Mouse (Mus musculus): ENCODE data around the gene Npnt. TPM values are rescaled to one million over a fixed set of nuclear protein-coding genes. Genes with fewer than 3 reads are reported as not detected.
A peak's percentile ranks its signal among the peaks of the same experiment; 100 is the strongest.

Npnt gene
- polyA plus RNA-seq, 1 experiment, result 123 TPM

- no peak overlapping the region for H3ac ChIP-seq (ENCODE audit: control insufficient read depth, insufficient read length)
- TF ChIP-seq E2F4 (IDR thresholded peaks at IDR 0.05; ENCODE audit: insufficient read depth), result no peak
- no peak for TF ChIP-seq POLR2AphosphoS2 (IDR thresholded peaks at IDR 0.05; ENCODE audit: insufficient read length, low read depth)
- no peak for TF ChIP-seq CEBPB (IDR thresholded peaks at IDR 0.05; ENCODE audit: insufficient read depth, poor library complexity, severe bottlenecking)
- H3K4me2 ChIP-seq (ENCODE audit: low read depth), result peak overlapping the region; percentile 48
- H3K79me2 ChIP-seq (ENCODE audit: control insufficient read depth, insufficient read depth), result no peaks in the 10 kb centered on the region
- peak overlapping the region; percentile 6 for H3K4me3 ChIP-seq
- H3K27me3 ChIP-seq (ENCODE audit: control insufficient read depth, insufficient read depth, insufficient read length), result no peaks in the 10 kb centered on the region
- no peaks in the 10 kb centered on the region for H3K36me3 ChIP-seq (ENCODE audit: control insufficient read depth, insufficient read depth)
These were observed 33.9 kb upstream of the Npnt start for GRCm38 (mm10) chr3:132983845-132984485.

DNA sequence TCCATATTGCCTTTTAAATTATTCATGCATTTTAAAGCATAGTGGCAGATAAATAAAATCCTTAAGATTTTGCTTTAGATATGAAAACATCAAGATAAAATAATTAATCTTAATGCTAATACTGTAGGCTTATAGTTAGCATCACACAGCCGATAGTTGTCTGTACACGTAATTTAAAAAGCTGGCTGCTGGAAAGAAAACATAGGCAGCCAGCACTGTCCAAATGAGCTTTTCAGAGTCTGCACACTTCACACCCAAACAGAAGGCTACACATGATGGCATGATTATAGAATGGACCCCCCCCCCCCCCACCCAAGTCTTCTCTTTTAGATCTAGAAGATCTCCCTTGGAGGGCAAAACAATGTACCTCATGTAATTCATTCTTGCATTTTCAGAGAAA, 31.9 kb upstream of the Npnt start:
- Histone ChIP-seq H3K36me3 (ENCODE audit: control insufficient read depth, insufficient read depth) (no peaks in the 10 kb centered on the region), H3K4me2 (ENCODE audit: low read depth) (no peak overlapping the region), H3ac (ENCODE audit: control insufficient read depth, insufficient read length) (no peak overlapping the region), H3K4me3 (no peak overlapping the region), H3K79me2 (ENCODE audit: control insufficient read depth, insufficient read depth) (no peaks in the 10 kb centered on the region), H3K27me3 (ENCODE audit: control insufficient read depth, insufficient read depth, insufficient read length) (no peaks in the 10 kb centered on the region)
- no peak for TF ChIP-seq TCF3 (IDR thresholded peaks at IDR 0.05; ENCODE audit: insufficient read length, low read depth)

- no peak overlapping the region for H3ac ChIP-seq (ENCODE audit: control insufficient read depth, insufficient read length)
- no peak overlapping the region for H3K4me2 ChIP-seq (ENCODE audit: low read depth)
- H3K36me3 ChIP-seq (ENCODE audit: control insufficient read depth, insufficient read depth), result no peaks in the 10 kb centered on the region
- TF ChIP-seq POLR2AphosphoS2 (IDR thresholded peaks at IDR 0.05; ENCODE audit: insufficient read length, low read depth), result no peak
- no peak overlapping the region for H3K4me3 ChIP-seq
- no peaks in the 10 kb centered on the region for H3K27me3 ChIP-seq (ENCODE audit: control insufficient read depth, insufficient read depth, insufficient read length)
- H3K79me2 ChIP-seq (ENCODE audit: control insufficient read depth, insufficient read depth), result no peaks in the 10 kb centered on the region
These were observed 29.8 kb upstream of the Npnt start for GRCm38 (mm10) chr3:132979781-132980461.

GRCm38 (mm10) chr3:132966255-132966654, 16.2 kb upstream of the Npnt start:
- Histone ChIP-seq H3K4me3 (no peak overlapping the region), H3K27me3 (ENCODE audit: control insufficient read depth, insufficient read depth, insufficient read length) (no peaks in the 10 kb centered on the region), H3K36me3 (ENCODE audit: control insufficient read depth, insufficient read depth) (no peaks in the 10 kb centered on the region), H3K79me2 (ENCODE audit: control insufficient read depth, insufficient read depth) (no peaks in the 10 kb centered on the region), H3ac (ENCODE audit: control insufficient read depth, insufficient read length) (no peak overlapping the region), H3K4me2 (ENCODE audit: low read depth) (no peak overlapping the region)
- TF ChIP-seq SRF (IDR thresholded peaks at IDR 0.05; ENCODE audit: control insufficient read depth, insufficient read length, low read depth) (no peak), TCF12 (IDR thresholded peaks at IDR 0.05; ENCODE audit: insufficient read depth, poor library complexity, severe bottlenecking) (no peak), MYOG (IDR thresholded peaks at IDR 0.05; ENCODE audit: control insufficient read depth in 1 of 3, insufficient read depth in 1 of 3, insufficient read length in 2 of 3, low read depth in 2 of 3) (no peak), MAX (IDR thresholded peaks at IDR 0.05; ENCODE audit: low read depth) (no peak), POLR2AphosphoS2 (IDR thresholded peaks at IDR 0.05; ENCODE audit: insufficient read length, low read depth) (no peak), E2F4 (IDR thresholded peaks at IDR 0.05; ENCODE audit: insufficient read depth) (no peak), POLR2A (IDR thresholded peaks at IDR 0.05; ENCODE audit: insufficient read length, low read depth) (no peak), CEBPB (IDR thresholded peaks at IDR 0.05; ENCODE audit: insufficient read depth, poor library complexity, severe bottlenecking) (no peak)

DNA sequence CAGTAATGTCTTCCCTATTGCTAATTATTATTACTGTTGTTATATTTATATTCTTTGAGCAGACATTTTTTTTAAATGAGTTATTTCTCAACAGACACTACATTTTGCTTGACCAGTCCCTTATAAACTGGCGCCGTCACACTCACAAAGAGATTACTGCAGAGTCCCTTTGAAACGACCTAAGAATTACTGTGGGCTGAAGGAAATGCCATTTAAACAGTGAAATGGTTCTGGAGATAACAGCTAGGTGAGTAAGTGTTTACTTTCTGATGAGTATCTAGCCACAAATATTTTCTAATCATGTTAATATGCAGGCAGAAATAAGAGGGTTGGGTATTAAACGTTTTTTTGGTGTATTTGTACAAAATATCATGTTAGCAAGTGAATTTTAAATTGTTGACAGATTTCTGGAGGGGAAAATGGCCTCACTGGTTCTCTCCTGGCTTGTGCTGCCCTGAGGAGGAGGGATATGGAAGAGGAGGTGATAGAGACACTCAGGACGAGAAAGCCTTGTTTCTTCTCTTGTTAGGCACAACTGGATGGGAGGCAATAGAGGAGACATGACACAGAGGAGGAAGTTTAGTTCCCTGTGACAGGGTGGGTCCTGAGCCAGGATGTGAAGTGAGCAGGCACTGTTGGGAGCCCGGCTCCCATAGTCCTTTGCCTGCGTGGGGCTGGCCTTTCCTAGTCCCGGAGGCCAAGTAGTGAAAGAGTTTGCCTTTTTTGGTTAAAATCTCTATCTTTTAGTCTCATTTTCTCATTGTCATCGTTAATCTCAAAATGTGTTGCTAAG, 14.8 kb upstream of the Npnt start:
- Histone ChIP-seq H3K4me3 (no peak overlapping the region), H3K27me3 (ENCODE audit: control insufficient read depth, insufficient read depth, insufficient read length) (no peaks in the 10 kb centered on the region), H3ac (ENCODE audit: control insufficient read depth, insufficient read length) (no peak overlapping the region), H3K36me3 (ENCODE audit: control insufficient read depth, insufficient read depth) (no peaks in the 10 kb centered on the region), H3K79me2 (ENCODE audit: control insufficient read depth, insufficient read depth) (no peaks in the 10 kb centered on the region), H3K4me2 (ENCODE audit: low read depth) (peak overlapping the region; percentile 39)
- TF ChIP-seq TCF3 (IDR thresholded peaks at IDR 0.05; ENCODE audit: insufficient read length, low read depth) (no peak), SRF (IDR thresholded peaks at IDR 0.05; ENCODE audit: control insufficient read depth, insufficient read length, low read depth) (no peak), POLR2A (IDR thresholded peaks at IDR 0.05; ENCODE audit: insufficient read length, low read depth) (no peak), USF1 (IDR thresholded peaks at IDR 0.05; ENCODE audit: low read depth) (no peak), MAX (IDR thresholded peaks at IDR 0.05; ENCODE audit: low read depth) (no peak), TCF12 (IDR thresholded peaks at IDR 0.05; ENCODE audit: insufficient read depth, poor library complexity, severe bottlenecking) (no peak), POLR2AphosphoS2 (IDR thresholded peaks at IDR 0.05; ENCODE audit: insufficient read length, low read depth) (no peak), CEBPB (IDR thresholded peaks at IDR 0.05; ENCODE audit: insufficient read depth, poor library complexity, severe bottlenecking) (no peak), MYOG (IDR thresholded peaks at IDR 0.05; ENCODE audit: control insufficient read depth in 1 of 3, insufficient read depth in 1 of 3, insufficient read length in 2 of 3, low read depth in 2 of 3) (no peak)
